Mouse (Mus musculus) Muller cell, postnatal 12 days (primary cell): Measurements from ENCODE around the gene Ubash3b.
A peak's percentile ranks its signal among the peaks of the same experiment; 100 is the strongest.

Experiments used
- DNase-seq: peaks from one replicate; pipeline ENCODE4 v3.0.0-alpha.2; 2015; ENCODE audit errors: inconsistent ontology term

The Ubash3b gene

DNA sequence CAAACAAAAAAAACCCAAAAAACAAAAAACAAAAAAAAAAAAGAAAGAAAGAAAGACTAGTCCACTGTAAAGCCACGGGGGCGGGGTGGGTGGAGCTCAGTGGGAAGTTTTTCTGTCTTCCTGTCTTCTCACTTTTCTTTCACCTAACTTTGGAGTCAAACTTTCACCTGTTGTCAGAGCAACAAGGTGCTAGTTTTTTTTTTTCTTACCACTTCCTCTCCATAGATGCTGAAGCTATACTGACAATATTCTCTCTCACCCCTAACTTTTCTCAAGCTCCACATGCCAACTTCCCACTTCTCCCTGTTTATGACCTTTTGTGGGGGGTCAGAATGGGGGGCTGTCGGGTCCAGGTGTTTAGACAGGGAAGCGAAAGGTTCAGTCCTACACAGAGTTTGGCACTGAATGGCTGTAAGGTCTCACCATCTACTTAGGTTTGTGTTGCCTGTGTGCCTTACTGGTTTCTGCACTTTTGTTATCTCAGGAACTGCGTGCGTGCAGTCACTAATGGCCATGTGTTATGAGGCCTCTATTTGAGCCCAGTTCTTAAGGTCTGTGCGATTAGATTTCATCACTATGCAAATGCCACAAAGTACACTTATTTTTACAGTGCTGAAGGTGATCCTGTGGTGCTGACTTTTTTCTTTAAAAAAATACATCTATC, 164.2 kb downstream of the Ubash3b start:
- DNase-seq: no peak

DNA sequence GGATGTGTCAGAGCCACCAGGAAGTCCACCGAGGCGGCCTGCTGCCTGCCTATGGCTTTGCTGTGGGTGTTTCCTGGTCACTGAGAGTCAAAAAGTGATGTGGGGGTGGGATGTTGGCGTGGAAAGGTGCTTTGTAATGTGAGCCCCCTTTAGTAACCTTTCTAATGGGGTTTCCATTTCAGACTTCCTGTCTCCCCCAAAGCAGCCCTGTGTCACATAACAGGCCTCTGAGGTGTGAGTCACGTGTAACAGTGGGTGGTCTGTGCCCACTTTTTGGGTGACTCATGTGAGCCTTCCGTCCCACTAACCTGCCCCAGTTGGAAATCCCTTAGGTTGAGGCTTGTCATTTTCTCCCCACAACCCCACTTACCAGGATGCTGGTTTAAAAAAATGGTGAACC, 167.4 kb downstream of the Ubash3b start:
- DNase-seq: no peak

DNA sequence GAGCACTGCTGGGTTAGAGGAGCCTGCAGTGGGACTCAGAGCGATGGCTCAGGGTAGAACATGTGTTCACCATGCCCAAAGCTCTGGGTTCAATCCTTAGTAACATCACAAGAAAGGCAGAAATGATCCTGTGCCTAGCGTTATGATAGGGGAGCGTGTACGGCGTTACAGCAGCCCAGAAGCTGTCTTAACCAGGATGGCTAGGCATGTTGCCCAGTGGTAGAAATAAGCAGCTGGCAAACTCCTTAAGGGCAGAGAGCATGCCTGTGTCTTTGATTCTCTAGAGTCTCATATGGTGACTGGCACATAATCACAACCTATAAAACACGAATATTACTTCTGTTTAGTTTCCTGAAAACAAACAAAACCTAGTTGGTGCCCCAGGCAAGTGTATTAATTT, 170.0 kb downstream of the Ubash3b start:
- DNase-seq: no peak

GRCm38 (mm10) chr9:40989940-40990588, 171.4 kb downstream of the Ubash3b start:
- peak; percentile 37 for DNase-seq

DNA sequence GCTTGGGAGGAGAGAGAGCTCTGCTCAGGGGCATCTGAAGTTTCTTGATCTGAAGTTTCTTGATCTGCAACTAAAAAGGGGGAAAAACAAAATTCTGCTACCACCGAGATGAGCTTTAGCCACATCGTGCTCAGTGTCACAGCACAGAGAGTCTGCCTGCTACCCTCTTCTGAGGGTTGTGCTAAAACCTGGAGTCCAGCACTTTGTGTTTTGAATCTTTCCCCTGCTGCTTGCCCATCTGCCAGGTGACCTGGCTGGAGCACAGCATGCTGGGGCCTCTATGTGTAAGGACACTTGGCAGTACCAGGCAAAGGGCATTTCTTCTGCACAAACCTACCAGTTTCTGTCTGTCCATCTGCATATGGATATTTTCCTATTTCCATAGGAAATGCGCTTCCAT, 177.2 kb downstream of the Ubash3b start:
- no peak for DNase-seq

DNA sequence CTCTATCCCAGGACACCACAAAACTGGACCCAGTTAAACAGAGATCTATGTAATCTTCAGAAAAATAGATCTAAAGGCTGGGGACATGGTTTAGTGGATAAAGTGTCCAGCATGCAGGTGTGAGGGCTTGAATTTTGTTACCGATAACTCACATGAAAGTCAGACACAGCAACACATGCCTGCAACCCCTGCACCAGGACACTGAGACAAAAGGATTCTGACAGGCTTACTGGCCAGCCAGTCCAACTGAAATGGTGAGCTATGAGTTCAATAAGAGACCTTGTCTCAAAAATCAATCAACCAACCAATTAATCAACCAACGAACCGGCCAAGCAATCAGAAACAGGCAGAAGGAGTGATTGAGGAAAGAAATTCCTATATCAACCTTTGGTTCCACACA, 177.7 kb downstream of the Ubash3b start:
- no peak for DNase-seq

GRCm38 (mm10) chr9:40982480-40982879, 179.0 kb downstream of the Ubash3b start:
- no peak for DNase-seq

DNA sequence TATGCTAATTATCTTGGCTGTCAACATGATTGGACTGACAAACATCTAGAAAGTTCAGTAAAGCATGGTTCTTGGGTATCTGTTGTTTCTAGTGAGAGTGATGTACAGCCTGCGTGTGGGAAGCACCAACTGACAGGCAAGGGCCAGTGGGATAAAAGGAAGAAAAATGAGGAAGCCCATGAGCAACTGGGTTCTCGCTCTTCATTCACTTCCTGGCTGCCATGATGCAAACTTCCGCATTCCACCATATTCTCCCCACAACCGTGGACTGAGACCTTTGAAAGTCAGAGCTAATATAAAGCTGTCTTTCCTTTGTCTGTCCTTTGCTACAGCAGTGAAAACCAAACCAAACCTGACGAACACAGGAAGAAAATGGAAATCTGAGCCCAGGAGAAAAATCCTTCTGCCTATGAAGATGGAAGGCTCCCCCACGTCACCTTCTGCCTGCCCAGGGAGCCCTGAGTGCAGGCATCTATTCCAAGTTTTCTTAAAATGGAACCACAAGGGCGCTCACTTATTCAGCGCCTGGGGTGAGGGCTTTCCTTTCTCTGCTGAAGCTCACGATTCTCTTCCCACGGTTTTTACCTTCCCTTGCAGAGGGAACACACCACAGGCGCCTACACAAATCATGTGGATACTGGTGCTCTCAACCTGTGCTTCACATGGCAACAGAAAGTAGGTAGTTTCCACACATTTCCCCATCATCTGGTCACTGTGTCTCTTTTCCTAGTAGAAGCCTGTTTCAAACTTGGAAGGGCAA, 187.3 kb downstream of the Ubash3b start:
- no peak for DNase-seq

DNA sequence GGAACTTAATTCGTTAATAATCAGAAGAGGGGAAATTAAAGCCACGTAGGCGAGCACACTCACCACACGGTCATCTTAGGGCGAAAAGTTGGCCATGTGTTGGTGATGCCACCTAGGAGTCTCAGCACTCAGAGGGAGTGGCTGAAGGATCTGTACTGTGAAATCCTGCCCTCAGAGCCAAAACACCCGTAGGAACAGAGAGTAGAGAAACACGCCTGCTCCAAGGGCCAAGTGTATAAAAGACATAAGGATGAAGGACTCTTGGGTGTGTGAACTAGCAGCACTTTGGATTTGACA, 197.1 kb downstream of the Ubash3b start:
- no peak for DNase-seq

DNA sequence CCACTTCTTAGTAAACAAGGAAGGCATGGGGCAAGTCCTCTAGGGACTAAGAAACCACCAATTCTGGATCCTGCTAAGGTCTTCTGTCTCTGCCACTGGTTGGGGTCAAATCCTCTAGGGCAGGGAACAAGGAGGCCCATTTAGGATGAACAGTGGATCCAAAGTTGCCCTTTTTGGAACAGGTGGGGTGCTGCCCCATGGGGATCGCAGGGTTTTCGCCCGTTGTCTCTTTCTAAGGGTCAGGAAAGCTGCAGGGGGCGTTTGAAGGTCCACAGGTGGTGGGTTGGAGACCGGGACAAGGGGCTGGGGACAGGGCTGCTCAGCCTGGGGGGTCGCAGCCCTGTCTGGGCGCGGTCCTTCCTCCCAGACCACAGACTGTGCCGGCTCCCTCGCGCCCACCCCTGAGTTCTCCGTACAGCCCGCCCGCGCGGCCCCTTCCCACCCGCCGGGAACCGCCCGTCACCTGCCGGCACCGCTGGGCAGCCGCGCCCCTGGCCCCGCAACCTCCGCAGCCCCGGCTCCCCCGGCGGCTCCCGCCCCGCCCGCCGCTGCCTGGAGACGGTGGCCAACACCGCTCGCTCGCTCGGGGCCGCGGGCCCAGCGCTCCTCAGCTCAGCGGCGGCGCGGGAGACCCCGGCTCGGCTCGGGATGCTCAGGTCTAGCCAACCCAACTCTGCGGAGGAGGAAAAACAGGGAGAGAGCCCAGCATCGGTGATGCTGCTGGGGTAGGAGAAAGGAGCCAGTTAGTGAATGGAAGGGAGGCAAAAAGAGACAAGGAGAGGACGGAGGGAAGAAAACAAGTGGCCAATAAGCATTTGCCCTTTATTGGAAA, 197.7 kb downstream of the Ubash3b start, which contains the start of gene Jhy:
TSS of gene Jhy (minus strand) at position 533 of the 832 bp plus-strand sequence.
- DNase-seq: peak; percentile 33

GRCm38 (mm10) chr9:40961401-40961800, 200.1 kb downstream of the Ubash3b start:
- no peak for DNase-seq
